Mouse (Mus musculus): ENCODE data around the gene Cryba1. TPM values are rescaled to one million over a fixed set of nuclear protein-coding genes. Genes with fewer than 3 reads are reported as not detected.

Gene Cryba1
- polyA plus RNA-seq, 1 experiment from 2014 or later: not detected

GRCm38 (mm10) chr11:77713736-77714135 lies 11.3 kb downstream of the Cryba1 start:
- H3K27me3 ChIP-seq: no peaks in the 10 kb centered on the region
- no peak overlapping the region for H3K27ac ChIP-seq
- H3K4me3 ChIP-seq: no peak overlapping the region
- 92% methylated on average over 3 of the region's 3 CpGs for WGBS
- no peak overlapping the region for H3K4me2 ChIP-seq
- no peak overlapping the region for H3K9ac ChIP-seq
- H3K4me1 ChIP-seq (replicated peaks): no peaks in the 10 kb centered on the region
- no peak for ATAC-seq (replicated peaks; ENCODE audit: insufficient number of reproducible peaks, insufficient read depth, low FRiP score, low read depth)
- H3K36me3 ChIP-seq: peaks cover 14% of the 10 kb centered on the region
- no peaks in the 10 kb centered on the region for H3K9me3 ChIP-seq (replicated peaks)

- 73% methylated on average over 3 of the region's 3 CpGs for WGBS
- Histone ChIP-seq H3K27ac (no peak overlapping the region), H3K4me2 (no peak overlapping the region), H3K27me3 (no peaks in the 10 kb centered on the region), H3K4me3 (no peak overlapping the region), H3K9me3 (replicated peaks) (no peaks in the 10 kb centered on the region), H3K9ac (no peak overlapping the region), H3K4me1 (replicated peaks) (no peaks in the 10 kb centered on the region), H3K36me3 (peaks cover 31% of the 10 kb centered on the region)
- no peak for ATAC-seq (replicated peaks; ENCODE audit: insufficient number of reproducible peaks, insufficient read depth, low FRiP score, low read depth)
Observed at GRCm38 (mm10) chr11:77709039-77709438, 16.0 kb downstream of the Cryba1 start.

- no peaks in the 10 kb centered on the region for H3K9me3 ChIP-seq (replicated peaks)
- H3K9ac ChIP-seq: no peak overlapping the region
Observed at GRCm38 (mm10) chr11:77705920-77706319, 19.2 kb downstream of the Cryba1 start.

GRCm38 (mm10) chr11:77697232-77697631 lies 27.9 kb downstream of the Cryba1 start:
- Histone ChIP-seq H3K4me2 (no peak overlapping the region), H3K27me3 (no peaks in the 10 kb centered on the region), H3K4me3 (no peak overlapping the region), H3K4me1 (replicated peaks) (peaks cover 8% of the 10 kb centered on the region), H3K36me3 (peaks cover 51% of the 10 kb centered on the region), H3K9ac (no peak overlapping the region), H3K9me3 (replicated peaks) (no peaks in the 10 kb centered on the region), H3K27ac (no peak overlapping the region)
- no peak for ATAC-seq (replicated peaks; ENCODE audit: insufficient number of reproducible peaks, insufficient read depth, low FRiP score, low read depth)
- WGBS: 59% methylated on average over 2 of the region's 2 CpGs

More at GRCm38 (mm10) chr11:77705920-77706319, 19.2 kb downstream of the Cryba1 start:
- no peaks in the 10 kb centered on the region for H3K27me3 ChIP-seq
- WGBS: 88% methylated on average over 3 of the region's 3 CpGs
- ATAC-seq (replicated peaks; ENCODE audit: insufficient number of reproducible peaks, insufficient read depth, low FRiP score, low read depth): no peak
- H3K4me3 ChIP-seq: no peak overlapping the region
- no peaks in the 10 kb centered on the region for H3K4me1 ChIP-seq (replicated peaks)
- no peak overlapping the region for H3K27ac ChIP-seq
- peaks cover 35% of the 10 kb centered on the region for H3K36me3 ChIP-seq
- no peak overlapping the region for H3K4me2 ChIP-seq

- Histone ChIP-seq H3K36me3 (peaks cover 44% of the 10 kb centered on the region), H3K4me2 (no peak overlapping the region), H3K4me1 (replicated peaks) (peaks cover 21% of the 10 kb centered on the region), H3K9ac (no peak overlapping the region), H3K9me3 (replicated peaks) (no peaks in the 10 kb centered on the region), H3K27me3 (no peaks in the 10 kb centered on the region), H3K27ac (no peak overlapping the region), H3K4me3 (no peak overlapping the region)
- 73% methylated on average over 3 of the region's 3 CpGs for WGBS
- no peak for ATAC-seq (replicated peaks; ENCODE audit: insufficient number of reproducible peaks, insufficient read depth, low FRiP score, low read depth)
Observed at GRCm38 (mm10) chr11:77693026-77693425, 32.1 kb downstream of the Cryba1 start.

- Histone ChIP-seq H3K4me1 (replicated peaks) (peaks cover 17% of the 10 kb centered on the region), H3K27me3 (no peaks in the 10 kb centered on the region), H3K36me3 (peaks cover 18% of the 10 kb centered on the region), H3K27ac (peak overlapping the region; percentile 99), H3K4me3 (peak overlapping the region; percentile 99), H3K9ac (peak overlapping the region; percentile 93), H3K9me3 (replicated peaks) (no peaks in the 10 kb centered on the region), H3K4me2 (peak overlapping the region; percentile 69)
- WGBS: 0% methylated on average over 30 of the region's 40 CpGs
- ATAC-seq (replicated peaks; ENCODE audit: insufficient number of reproducible peaks, insufficient read depth, low FRiP score, low read depth): no peak; the same call in 1 of the 2 replicates
Observed at GRCm38 (mm10) chr11:77687541-77688131, 37.4 kb downstream of the Cryba1 start.

- Histone ChIP-seq H3K4me3 (peak overlapping the region; percentile 99), H3K27me3 (no peaks in the 10 kb centered on the region), H3K4me2 (peak overlapping the region; percentile 69), H3K9ac (peak overlapping the region; percentile 93), H3K36me3 (peaks cover 11% of the 10 kb centered on the region), H3K9me3 (replicated peaks) (no peaks in the 10 kb centered on the region), H3K27ac (peak overlapping the region; percentile 99), H3K4me1 (replicated peaks) (peaks cover 13% of the 10 kb centered on the region)
- under 1% methylated on average over 53 of the region's 76 CpGs for WGBS
- ATAC-seq (replicated peaks; ENCODE audit: insufficient number of reproducible peaks, insufficient read depth, low FRiP score, low read depth): peak; percentile 15
Observed at GRCm38 (mm10) chr11:77686841-77687540, 38.1 kb downstream of the Cryba1 start.

- 0% methylated on average over 23 of the region's 30 CpGs for WGBS
- ATAC-seq (replicated peaks; ENCODE audit: insufficient number of reproducible peaks, insufficient read depth, low FRiP score, low read depth): peak; percentile 54
Observed at GRCm38 (mm10) chr11:77686346-77686840, 38.7 kb downstream of the Cryba1 start.

GRCm38 (mm10) chr11:77685383-77686265 lies 39.5 kb downstream of the Cryba1 start, which contains the start of gene Nufip2:
TSS of gene Nufip2 (plus strand) at chr11:77686155.
- under 1% methylated on average over 38 of the region's 38 CpGs for WGBS
- peaks cover 8% of the 10 kb centered on the region for H3K4me1 ChIP-seq (replicated peaks)
- ATAC-seq (replicated peaks; ENCODE audit: insufficient number of reproducible peaks, insufficient read depth, low FRiP score, low read depth): peak; percentile 96
- peak within 1 kb of the TSS; percentile 99 for H3K4me3 ChIP-seq
- H3K9me3 ChIP-seq (replicated peaks): no peaks in the 10 kb centered on the region
- H3K4me2 ChIP-seq: peak within 1 kb of the TSS; percentile 69
- H3K27ac ChIP-seq: peak within 1 kb of the TSS; percentile 99
- peak within 1 kb of the TSS; percentile 93 for H3K9ac ChIP-seq
- H3K36me3 ChIP-seq: no peaks in the 10 kb centered on the region; the same call in 1 of the 2 replicates
- H3K27me3 ChIP-seq: no peaks in the 10 kb centered on the region

More at GRCm38 (mm10) chr11:77686346-77686840, 38.7 kb downstream of the Cryba1 start:
- no peaks in the 10 kb centered on the region for H3K9me3 ChIP-seq (replicated peaks)
- H3K4me2 ChIP-seq: peak overlapping the region; percentile 69
- H3K4me3 ChIP-seq: peak overlapping the region; percentile 99
- no peaks in the 10 kb centered on the region for H3K27me3 ChIP-seq
- H3K36me3 ChIP-seq: peaks cover 5% of the 10 kb centered on the region
- peaks cover 13% of the 10 kb centered on the region for H3K4me1 ChIP-seq (replicated peaks)
- peak overlapping the region; percentile 99 for H3K27ac ChIP-seq
- H3K9ac ChIP-seq: peak overlapping the region; percentile 93

- H3K27ac ChIP-seq: no peak overlapping the region
- no peak overlapping the region for H3K4me3 ChIP-seq
- H3K4me1 ChIP-seq (replicated peaks): peaks cover 8% of the 10 kb centered on the region
- 52% methylated on average over 2 of the region's 2 CpGs for WGBS
- no peaks in the 10 kb centered on the region for H3K9me3 ChIP-seq (replicated peaks)
- no peak overlapping the region for H3K4me2 ChIP-seq
- no peaks in the 10 kb centered on the region; the same call in 1 of the 2 replicates for H3K36me3 ChIP-seq
- no peak for ATAC-seq (replicated peaks; ENCODE audit: insufficient number of reproducible peaks, insufficient read depth, low FRiP score, low read depth)
- H3K27me3 ChIP-seq: no peaks in the 10 kb centered on the region
- H3K9ac ChIP-seq: no peak overlapping the region
Observed at GRCm38 (mm10) chr11:77684896-77685295, 40.2 kb downstream of the Cryba1 start.

GRCm38 (mm10) chr11:77680018-77680417 lies 45.1 kb downstream of the Cryba1 start:
- no peaks in the 10 kb centered on the region for H3K36me3 ChIP-seq
- H3K27me3 ChIP-seq: no peaks in the 10 kb centered on the region
- no peak overlapping the region for H3K4me2 ChIP-seq
- H3K4me1 ChIP-seq (replicated peaks): no peaks in the 10 kb centered on the region
- no peak for ATAC-seq (replicated peaks; ENCODE audit: insufficient number of reproducible peaks, insufficient read depth, low FRiP score, low read depth)
- H3K27ac ChIP-seq: no peak overlapping the region
- 34% methylated on average over 2 of the region's 2 CpGs for whole genome bisulfite sequencing
- H3K9ac ChIP-seq: no peak overlapping the region
- H3K4me3 ChIP-seq: no peak overlapping the region
- no peaks in the 10 kb centered on the region for H3K9me3 ChIP-seq (replicated peaks)

Measured in heart, embryonic 15.5 days (tissue).